Mouse (Mus musculus): ENCODE measurements around the gene Akna.

The Akna gene

DNA sequence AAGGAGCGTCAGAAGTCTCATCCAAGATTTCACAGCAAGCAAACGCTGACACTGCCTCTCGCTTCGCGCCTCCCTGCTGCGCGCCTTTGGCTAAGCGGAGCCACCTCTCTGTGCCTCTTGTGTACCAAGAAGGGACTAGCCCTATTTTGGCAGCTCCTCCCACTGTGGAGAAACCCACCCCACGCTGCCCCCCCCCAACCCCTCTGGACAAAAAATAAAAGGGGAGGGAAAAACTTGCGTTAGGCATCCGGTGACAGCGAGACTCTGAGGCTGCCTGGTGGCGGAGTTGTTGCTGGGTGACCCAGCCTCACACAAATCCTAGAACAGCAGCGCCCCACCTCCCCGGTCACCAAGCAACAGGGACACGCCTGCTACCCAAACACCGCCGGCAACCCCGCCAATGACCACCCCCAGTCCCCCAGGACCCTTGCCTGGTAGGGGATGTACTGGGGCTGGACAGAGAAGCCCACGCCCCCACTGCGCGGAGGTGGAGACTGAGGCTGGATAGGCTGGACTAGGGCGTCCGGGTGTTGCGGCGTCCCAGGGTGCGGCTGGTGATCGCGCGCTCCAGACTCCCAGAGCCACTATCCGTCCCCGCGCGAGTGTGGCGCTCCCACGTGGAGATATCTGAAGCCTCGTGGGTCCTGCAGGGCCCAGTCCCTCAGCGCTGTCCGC is 6.9 kb upstream of the Akna start:
- DNase-seq (ENCODE audit: extremely low spot score), result peak; percentile 81

DNA sequence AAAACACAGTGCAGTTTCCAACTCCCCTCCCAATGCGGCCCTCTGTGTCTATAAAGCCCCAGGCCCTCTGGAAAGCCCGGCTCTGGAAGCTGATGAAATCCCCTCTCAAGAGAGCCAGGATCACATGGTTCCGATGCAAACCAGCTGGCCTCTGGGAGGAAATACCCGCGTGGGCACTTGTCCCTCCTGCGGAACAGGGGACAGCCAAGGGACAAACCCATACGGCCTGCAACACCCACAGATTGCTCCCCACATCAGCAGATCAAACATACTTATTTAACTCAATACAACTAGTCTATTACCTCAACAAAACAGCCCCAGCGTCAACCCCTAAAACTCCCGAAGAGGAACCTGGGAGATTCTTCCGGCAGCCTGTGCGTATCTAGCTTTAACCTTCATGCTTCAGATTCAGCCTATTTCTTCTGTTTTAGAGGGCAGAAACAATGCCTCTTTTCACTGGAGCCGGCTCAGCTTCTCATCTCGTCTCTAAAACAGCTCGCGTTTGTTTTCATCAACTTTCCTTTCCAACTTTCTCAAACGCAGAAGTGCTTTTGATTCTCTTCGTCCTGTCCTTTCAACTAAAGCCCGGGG is 6.3 kb upstream of the Akna start:
- DNase-seq (ENCODE audit: extremely low spot score), result no peak

DNA sequence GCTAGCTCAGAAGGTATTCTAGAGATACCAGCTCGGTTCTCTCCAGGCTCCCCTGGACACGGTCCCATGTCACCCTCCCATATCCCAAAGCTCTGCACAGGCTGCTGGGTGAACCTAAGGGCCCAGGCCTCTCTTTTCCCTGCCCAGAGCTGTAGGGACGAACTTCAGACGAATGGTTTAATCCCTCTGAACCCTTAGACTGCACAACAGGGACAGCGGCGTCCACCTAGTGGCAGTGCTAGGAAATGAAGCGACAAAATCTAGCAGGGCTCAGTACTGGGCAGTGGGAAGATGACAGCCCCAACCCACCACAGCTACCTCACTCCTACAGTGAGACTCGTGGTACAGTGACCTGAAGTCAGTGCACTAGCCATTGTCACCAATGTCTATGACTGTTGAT is 5.5 kb upstream of the Akna start:
- peak; percentile 74 for DNase-seq (ENCODE audit: extremely low spot score)

DNA sequence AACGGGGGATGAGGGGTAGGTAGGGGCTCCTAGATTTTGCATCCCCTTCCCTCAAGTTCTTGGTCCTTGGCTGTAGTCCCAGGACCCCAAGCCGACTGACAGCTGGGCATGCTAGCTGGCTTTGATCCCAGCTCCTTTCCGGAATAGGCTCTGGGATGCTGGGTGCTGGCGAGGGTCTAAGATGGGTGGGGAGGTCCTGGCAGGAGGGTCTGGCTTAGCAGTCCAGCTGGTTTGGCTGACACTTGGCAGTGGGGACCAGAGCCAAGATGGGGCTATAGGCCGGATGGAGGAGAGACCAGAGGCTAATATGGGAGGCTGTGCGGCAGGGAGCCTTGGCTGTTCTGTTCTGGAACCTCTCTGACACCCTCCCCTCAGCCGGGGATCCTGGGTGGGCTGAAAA is 5.1 kb upstream of the Akna start:
- DNase-seq (ENCODE audit: extremely low spot score), result no peak

DNA sequence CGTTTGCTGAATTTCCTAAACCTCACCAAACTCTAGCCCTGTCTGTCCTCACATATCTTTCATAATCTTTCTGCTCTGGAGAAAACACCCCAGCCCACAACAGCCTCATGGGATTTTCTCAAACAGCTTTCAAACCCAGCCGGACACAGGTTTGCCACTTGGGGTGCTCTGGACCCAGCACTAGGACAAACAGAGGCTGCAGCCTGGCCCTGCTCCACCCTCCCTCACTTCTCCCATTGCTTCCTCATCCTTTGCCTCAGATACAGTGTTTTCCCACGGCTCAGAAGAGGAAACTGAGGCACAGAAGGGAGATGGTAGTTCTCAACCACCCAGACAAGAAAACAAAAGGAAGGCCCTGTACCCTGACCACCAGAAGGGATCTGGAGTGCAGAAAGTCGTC is 2.5 kb upstream of the Akna start:
- DNase-seq (ENCODE audit: extremely low spot score), result no peak

DNA sequence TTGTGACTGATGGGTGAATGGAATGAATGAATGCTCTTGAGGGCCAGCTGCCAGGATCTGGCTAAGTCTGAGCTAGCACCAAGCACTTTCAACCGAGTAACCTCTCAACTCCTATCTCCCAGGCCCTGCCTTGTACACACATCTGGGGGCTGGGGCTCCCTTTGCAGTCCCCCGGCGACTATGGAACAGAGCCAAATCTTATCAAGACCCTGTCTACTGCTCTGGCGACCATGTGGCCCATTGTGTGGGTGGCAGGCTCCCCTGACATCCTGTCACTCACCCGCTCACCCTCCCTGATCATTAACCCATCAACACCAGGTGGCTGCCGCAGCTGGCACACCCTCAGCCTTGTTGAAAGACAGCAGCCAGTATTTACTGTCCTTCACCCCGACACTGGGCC is 1.9 kb upstream of the Akna start:
- no peak for DNase-seq (ENCODE audit: extremely low spot score)

DNA sequence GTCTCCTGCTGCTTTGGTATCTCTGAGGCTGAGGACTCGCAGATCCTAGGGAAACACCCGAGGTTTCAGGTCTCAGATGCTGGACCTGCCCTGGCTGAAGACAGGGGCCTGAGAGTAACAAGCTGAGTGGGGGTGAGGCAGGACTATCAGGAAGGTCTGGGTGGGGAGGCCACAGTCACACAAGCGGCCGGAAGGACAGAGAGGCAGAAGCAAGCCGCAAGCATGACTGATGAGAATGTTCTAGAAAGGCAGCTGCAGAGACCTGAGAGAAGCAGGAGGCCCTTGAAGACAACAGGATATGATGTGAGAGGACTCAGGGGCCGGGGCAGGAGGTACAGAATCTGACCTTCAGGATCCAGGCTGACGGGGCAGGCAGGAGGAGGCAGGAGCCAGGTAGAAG is 1.1 kb upstream of the Akna start:
- no peak for DNase-seq (ENCODE audit: extremely low spot score)

DNA sequence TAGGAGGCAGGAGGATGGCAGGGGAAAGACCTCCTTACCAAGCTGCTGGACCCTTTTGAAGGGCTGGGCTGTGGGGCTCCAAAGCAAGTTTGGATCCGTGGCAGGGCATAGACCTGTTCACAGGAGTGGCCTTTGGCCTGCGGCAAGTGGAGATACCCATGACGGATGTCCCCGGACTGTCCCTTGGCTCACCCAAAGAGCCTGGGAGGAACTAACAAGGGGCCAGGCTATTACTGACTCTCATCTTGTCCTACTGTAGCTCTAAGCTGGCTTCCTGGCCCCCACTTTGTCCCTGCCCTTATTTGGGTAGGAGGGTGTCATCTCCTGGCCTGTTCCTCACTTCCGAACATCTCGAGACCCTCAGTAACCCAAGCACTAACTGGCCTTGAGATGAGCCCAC is 596 bp downstream of the Akna start:
- no peak for DNase-seq (ENCODE audit: extremely low spot score)

DNA sequence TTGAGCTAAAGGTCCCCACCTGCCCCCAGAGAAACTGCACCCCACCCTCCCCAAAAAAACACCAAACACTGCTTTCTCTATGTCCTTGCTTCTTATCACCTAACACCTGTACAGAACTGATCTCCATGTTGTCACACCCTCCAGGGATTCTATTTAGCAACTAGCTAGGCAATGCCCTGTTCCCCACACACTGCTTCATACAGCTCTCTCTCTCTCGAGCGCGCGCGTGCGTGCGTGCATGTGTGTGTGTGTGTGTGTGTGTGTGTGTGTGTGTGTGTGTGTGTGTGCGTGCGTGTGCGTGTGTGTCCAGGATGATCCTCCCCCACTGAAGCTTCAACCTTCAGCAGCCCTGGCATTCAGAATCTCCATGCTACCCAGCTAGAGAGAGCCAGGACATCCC is 1.1 kb downstream of the Akna start:
- no peak for DNase-seq (ENCODE audit: extremely low spot score)

DNA sequence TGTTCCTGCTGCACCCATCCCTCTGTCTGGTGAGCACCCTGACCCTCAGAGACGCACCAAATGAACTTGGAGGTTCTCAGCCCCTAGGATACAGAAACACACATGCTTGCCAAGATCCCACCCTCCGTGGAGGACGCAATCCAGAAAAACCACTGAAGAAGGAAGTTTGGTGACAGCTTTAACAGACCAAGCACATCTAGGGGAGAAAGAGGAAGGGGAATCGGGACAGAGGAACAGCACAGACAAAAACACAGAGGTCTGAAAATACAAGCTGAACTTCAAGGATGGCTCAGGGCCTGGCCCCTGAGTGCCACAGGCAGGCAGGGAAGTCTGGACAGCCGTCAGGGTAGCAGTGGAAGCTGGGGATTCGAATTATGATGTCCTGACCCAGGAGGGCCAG is 1.5 kb downstream of the Akna start:
- DNase-seq (ENCODE audit: extremely low spot score), result no peak

DNA sequence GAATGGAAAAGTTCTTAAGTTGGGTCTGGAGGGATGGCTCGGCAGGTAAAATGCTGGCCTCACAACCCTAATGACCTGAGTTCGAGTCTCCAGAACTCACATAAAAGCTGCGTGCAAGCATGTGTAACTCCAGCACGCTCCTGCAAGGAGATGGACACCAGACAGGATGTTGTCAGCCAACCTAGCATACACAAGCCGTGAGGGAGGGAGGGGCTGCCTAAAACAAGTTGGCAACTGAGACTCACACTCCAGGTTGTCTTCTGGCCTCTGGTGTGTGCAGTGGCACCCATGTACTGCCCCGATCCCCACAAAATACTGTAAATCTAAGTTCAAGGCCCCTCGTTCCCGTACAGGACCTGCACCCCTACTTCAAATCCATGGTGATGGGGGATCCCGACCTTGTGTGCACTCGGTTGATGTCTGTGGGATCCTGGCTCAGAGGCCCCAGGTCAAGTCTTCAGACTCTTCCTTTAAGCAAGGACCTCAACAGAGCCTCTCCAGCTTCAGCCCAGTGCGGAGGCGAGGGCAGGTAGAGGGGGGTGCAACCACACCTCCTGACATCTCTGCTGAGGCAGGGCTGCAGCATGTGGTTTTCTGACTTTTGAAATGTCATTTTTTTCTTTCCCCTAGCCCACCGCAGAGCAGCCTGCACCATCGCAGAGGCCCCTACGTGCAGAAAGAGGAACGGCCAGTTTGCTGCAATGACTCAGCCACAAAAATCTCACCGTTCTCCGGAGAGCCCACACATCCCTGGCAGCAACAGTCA is 2.4 kb downstream of the Akna start:
- DNase-seq (ENCODE audit: extremely low spot score), result no peak

DNA sequence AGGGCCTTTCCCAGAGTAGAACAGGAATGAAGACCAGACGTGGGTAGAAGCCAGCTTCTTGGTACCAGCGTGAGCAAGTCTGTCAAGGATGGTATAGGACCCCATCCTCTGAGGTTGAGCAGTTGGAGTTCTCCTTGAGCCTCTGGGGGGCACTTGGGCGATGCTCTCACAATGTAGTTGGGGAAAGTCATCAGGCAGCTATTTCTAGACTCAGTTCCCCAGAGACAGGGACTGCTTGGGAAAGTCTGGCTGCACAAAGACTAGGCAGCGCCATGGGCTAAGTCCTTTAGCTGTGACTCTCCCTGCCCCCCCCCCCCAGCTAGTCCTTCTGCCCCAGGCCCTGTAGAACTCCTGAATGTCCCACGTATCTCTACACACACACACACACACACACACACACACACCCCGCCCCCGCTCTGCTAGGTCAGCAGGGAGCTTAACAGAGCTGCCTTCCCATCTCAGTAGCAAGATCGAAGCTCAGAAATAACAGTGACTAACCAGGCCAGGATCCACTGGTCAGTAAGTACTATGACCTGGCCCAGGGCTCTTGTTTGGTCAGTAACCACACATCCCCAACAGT is 3.4 kb downstream of the Akna start:
- no peak for DNase-seq (ENCODE audit: extremely low spot score)

DNA sequence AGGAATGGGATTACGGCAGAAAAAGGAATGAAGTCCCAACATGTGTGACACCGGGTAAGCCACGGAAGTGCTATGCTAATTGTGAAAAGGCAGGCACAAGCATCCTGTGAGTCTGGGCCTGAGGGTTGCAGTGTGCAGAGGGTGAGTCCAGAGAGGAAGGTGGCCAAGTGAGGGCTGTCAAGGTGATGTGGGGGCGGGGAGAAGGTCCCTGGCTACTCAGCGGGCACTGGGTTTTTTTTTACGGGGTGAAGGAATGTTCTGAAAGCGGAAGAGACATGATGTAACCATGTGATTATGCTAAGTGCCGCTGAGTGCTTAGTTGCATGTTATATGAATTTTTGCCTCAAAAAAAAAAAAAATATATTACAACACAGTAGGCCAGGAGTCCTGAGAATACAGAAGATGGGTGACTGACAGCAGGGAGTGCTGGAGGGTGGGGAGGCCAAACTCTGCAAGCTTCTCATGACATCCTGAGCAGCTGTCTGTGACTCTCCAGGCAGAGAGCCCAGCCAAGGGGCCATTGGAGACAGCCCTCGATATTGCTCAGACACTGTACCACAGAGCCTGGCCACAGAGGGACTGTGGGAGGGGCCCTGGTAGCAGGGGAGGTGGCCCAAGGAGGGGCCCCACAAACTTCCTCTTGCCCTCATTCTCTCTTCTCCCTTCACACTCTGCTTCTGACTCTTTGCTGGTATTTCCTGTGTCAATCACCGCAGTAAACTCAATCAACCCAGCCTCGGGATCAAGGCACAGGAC is 4.1 kb downstream of the Akna start:
- DNase-seq (ENCODE audit: extremely low spot score), result no peak

DNA sequence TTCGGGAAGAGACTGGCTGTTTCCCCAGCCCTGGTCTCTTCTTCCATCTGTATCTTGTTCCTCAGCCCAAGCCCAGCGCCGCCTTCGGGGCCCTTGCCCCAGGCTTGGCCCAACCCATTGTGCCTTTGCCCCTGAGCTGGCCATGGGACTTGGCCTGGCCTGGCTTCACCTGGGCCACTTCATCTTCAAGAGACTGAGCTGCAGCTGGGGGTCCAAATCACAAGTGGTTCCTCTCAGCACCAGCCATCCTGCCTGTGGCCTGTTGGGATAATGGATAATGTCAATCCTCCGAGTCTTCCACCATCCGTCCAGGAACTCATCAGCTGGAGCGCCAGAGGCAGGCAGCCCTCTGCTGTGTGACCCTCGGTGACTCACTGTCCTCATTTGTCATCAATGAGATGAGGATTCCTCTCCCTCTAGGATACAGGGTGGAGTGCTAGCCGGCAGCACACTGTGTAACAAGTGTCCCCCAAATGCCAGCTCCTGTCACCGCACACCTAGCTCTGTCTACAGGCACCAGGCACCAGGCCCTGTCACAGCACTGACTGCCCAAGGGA is 5.1 kb downstream of the Akna start:
- no peak for DNase-seq (ENCODE audit: extremely low spot score)

DNA sequence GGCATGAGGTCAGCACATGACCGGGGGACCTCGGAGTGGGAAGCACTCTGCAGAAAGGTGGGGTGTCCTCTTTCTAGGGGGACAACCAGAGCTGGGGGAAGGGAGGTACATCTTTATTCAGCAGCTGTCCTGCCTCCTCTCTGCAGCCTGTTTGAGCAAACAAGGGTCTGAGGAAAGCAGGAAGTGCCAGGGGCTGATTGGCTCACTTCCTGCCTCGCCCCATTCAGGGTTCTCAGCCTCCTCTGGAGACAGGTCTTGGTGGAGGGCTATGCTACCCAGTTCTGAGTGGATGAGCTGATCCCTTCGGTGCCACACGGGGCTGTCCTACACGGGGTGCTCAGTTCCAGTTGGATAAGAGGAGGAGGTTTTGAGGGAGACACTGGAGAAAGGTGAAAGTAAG is 11.8 kb downstream of the Akna start:
- DNase-seq (ENCODE audit: extremely low spot score), result no peak

DNA sequence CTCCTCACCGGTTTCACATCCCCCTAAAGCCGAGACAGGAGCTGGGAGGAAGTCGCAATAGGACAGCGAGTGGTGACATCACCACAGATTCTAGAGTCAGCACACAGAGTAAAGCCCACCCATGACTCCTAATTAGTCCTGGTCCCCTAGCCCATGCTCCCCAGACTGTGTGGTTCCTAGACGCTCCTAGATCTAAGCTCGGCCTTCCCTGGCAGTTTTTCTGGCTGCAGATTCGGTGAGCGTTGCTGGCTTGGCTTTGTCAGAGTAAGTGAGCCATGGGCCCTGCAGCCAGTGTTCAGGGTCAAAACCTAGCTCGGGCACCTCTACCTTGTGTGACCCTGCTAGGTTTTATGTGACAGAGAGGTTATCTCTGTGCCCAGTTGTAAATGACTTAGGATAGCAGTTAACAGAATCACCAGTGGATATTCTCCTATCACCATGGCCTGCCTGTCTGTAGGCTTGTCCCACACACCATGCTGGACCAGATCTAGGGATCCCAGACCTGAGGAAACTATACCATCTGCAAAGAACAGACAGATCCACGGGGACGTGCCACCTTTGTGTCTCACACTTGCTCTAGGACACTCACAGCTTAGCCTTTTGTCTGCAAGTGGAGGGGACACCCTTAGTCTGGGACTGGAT is 13.1 kb downstream of the Akna start:
- no peak for DNase-seq (ENCODE audit: extremely low spot score)

DNA sequence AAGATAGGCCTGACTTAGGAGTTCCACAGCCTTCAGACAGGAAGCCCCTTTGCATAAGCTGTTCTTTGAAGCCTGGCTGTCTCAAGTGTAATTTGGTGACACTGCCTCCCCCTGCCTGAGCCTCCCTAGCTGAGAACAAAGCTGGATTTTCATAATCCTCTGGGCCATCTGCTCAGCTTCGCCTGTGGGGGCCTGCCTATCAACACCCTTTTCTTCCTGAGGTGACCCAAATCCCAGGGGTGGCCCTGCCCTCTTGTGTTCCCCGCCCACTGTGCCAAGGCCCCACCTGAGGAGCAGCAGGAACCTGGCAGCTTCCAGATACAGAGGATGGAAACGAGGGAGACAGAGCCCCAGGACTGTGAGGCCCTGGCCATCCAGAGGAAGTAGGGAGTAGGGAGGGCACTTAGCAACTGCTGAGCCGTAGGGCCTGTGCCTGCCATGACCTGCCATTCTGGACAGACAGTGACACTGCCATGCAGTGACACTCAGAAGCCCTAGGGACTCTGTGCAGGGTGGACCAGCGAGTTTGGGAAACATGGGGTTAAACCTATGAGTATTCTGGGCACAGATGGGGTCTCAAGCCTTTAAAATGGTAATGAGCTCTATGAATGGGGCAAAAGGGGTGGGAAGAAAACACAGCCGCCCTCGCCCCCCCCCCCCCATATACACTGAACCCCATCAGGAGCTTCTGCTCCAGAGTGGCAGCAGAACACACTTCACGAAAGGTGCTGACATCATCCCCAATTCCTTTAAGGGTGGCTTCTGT is 13.8 kb downstream of the Akna start:
- no peak for DNase-seq (ENCODE audit: extremely low spot score)

DNA sequence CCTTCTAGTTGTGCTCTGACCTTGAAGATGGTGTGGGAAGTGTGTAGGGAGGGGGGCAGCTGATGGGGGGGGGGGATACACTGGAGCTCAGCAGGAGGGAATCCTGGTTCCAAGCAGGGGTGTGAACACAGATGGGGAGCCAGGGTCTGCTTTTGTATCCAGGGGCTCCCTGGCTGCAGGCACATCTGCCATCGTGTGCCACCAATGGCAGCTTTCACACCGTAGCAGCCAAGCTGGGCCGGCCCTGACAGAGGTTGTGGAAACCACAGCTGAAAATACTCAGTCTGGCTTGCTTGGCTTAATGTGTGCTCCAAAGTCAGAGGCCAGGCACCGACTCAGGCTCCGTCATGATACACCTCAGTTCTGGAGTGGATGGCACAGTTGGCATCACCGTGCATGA is 15.1 kb downstream of the Akna start:
- DNase-seq (ENCODE audit: extremely low spot score), result no peak

DNA sequence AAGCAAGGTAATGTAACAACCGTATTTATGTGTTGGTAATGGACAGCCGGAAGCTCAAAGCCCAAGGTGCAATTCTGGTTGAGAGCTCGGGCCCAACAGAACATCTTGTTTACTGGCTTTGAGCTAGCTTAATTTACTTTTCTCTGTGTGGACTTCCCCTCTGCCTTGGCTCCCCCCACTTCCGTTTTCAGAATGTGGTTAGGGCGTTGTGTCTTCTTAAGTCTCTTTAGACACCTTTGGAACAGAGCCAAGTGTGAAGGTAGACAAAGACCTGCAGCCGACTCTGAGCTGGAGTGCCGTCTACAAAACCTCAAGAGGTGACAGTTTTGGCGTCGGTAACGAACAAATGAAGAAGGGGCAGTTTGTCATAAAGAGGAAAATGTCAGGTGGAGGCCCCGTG is 17.4 kb downstream of the Akna start:
- DNase-seq (ENCODE audit: extremely low spot score), result no peak

DNA sequence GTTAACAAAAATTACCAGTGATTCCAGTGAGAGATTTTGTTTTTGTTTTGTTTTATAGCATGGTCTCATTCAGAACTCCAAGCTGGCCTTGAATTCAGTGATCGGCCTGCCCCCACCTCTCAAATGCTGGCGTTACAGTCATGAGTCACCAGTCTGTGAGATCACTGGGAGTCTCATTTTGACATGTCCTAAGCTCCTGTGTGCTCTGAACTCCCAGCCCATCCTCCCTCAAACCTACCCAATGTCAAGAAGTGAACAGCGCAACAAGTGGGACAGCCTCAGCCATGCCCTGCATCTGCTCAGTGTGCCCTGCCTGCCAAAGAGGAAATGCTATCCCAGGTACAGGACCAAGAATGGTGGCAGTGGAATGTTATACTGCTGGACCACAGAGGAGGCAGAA is 17.9 kb downstream of the Akna start:
- no peak for DNase-seq (ENCODE audit: extremely low spot score)

DNA sequence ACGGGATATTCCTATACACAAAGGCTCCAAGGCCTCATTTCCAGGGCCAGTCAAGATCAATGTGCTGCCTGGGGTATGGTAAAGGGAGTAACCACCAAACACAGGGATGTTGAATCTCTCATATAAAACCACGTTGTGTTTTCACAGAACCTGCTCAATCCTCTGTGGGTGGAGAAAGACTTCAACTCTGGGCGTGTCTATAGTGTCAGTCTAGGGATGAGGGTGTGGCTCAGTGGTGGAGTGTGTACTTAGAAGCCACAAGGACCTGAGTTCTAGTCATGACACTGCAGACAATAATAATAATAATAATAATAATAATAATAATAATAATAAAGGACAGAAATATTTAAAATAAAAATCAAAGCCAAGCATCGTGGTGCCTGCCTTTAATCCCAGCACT is 18.9 kb downstream of the Akna start:
- DNase-seq (ENCODE audit: extremely low spot score), result no peak

All from embryo, embryonic 9.5 days (tissue).